Mouse (Mus musculus): ENCODE measurements around the gene Gm45623. TPM values are rescaled to one million over a fixed set of nuclear protein-coding genes. Genes with fewer than 3 reads are reported as not detected.
A peak's percentile ranks its signal among the peaks of the same experiment; 100 is the strongest.

Gm45623 gene
- polyA plus RNA-seq, 1 experiment from 2014 or later: not detected

GRCm38 (mm10) chr13:56752474-56753191 lies 994 bp downstream of the Gm45623 start:
- no peaks in the 10 kb centered on the region for H3K9me3 ChIP-seq (replicated peaks)
- H3K4me1 ChIP-seq (replicated peaks): peaks cover 11% of the 10 kb centered on the region; the same call in 1 of the 2 replicates
- H3K4me3 ChIP-seq (replicated peaks): peak overlapping the region; percentile 28
- WGBS (ENCODE audit: insufficient replicate concordance): 2% methylated on average over 41 of the region's 41 CpGs
- no peak for ATAC-seq (ENCODE audit: insufficient read depth)
- peak overlapping the region; percentile 60 for H3K4me2 ChIP-seq
- H3K27me3 ChIP-seq: peaks cover 81% of the 10 kb centered on the region
- H3K36me3 ChIP-seq (replicated peaks): no peaks in the 10 kb centered on the region
- H3K27ac ChIP-seq (replicated peaks): no peak overlapping the region
- H3K9ac ChIP-seq: no peak overlapping the region

- no peak overlapping the region for H3K4me3 ChIP-seq (replicated peaks)
- H3K4me2 ChIP-seq: no peak overlapping the region
- no peak for ATAC-seq (ENCODE audit: insufficient read depth)
- H3K4me1 ChIP-seq (replicated peaks): peaks cover 15% of the 10 kb centered on the region; the same call in 1 of the 2 replicates
- no peaks in the 10 kb centered on the region for H3K36me3 ChIP-seq (replicated peaks)
- WGBS (ENCODE audit: insufficient replicate concordance): 28% methylated on average over 5 of the region's 5 CpGs
- H3K27ac ChIP-seq (replicated peaks): no peak overlapping the region
- no peaks in the 10 kb centered on the region for H3K9me3 ChIP-seq (replicated peaks)
- peaks cover 79% of the 10 kb centered on the region for H3K27me3 ChIP-seq
- no peak overlapping the region for H3K9ac ChIP-seq
Measured at GRCm38 (mm10) chr13:56751774-56752173, 1.9 kb downstream of the Gm45623 start.

DNA sequence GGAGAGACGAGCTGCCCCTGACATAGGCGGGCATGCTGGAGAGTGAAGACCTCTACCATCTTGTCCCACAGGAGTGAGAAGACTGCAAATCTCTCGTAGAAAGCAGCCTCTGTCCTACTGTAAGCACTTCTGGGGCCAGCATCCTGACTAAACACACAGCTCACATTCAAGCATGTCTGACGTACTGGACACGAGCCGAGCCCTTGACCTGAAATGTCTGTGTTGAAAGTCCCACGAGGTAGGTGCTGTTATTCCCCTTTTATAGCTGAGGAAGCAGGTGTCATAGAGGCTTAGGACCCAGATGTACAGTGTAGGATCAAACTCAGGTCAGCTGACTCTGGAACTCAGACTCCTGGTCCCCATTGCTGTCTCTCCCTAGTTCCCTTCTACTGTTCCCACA lies 4.2 kb downstream of the Gm45623 start:
- Histone ChIP-seq H3K27me3 (peaks cover 56% of the 10 kb centered on the region), H3K4me3 (replicated peaks) (no peak overlapping the region), H3K27ac (replicated peaks) (no peak overlapping the region), H3K4me1 (replicated peaks) (peaks cover 15% of the 10 kb centered on the region; the same call in 1 of the 2 replicates), H3K4me2 (no peak overlapping the region), H3K9ac (no peak overlapping the region), H3K9me3 (replicated peaks) (no peaks in the 10 kb centered on the region), H3K36me3 (replicated peaks) (no peaks in the 10 kb centered on the region)
- WGBS (ENCODE audit: insufficient replicate concordance): 66% methylated on average over 7 of the region's 7 CpGs
- ATAC-seq (ENCODE audit: insufficient read depth): no peak

DNA sequence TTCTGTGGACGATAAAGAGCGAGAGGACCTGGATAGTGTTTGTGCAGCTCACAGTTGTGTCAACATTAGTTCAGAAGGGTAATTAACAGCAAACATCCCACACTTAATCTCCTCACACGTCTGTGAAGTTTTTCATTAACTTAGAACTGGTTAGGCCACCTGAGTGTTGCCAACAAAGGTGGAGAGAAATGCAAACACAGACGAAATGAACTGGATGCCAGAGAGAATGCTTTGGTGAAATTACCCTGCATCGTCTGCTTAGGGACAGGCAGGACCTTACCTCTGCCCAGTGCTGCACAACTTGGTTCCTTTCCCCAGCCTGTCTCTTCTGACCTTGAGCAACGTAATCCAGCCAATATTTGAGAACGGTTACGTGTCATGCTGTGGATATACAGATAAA lies 6.1 kb downstream of the Gm45623 start:
- Histone ChIP-seq H3K4me3 (replicated peaks) (no peak overlapping the region), H3K4me1 (replicated peaks) (peaks cover 5% of the 10 kb centered on the region; the same call in 1 of the 2 replicates), H3K27ac (replicated peaks) (0 out of 2 replicates have a peak overlapping the region, but pooled peaks have one; percentile 24), H3K9me3 (replicated peaks) (no peaks in the 10 kb centered on the region), H3K36me3 (replicated peaks) (no peaks in the 10 kb centered on the region), H3K4me2 (no peak overlapping the region), H3K27me3 (peaks cover 38% of the 10 kb centered on the region), H3K9ac (no peak overlapping the region)
- WGBS (ENCODE audit: insufficient replicate concordance): 45% methylated on average over 8 of the region's 8 CpGs
- no peak for ATAC-seq (ENCODE audit: insufficient read depth)

GRCm38 (mm10) chr13:56746739-56747532 lies 6.7 kb downstream of the Gm45623 start:
- Histone ChIP-seq H3K27ac (replicated peaks) (0 out of 2 replicates have a peak overlapping the region, but pooled peaks have one; percentile 24), H3K4me3 (replicated peaks) (no peak overlapping the region), H3K27me3 (peaks cover 32% of the 10 kb centered on the region), H3K9me3 (replicated peaks) (no peaks in the 10 kb centered on the region), H3K36me3 (replicated peaks) (no peaks in the 10 kb centered on the region), H3K9ac (no peak overlapping the region), H3K4me2 (no peak overlapping the region), H3K4me1 (replicated peaks) (0 out of 2 replicates have a peak, but pooled peaks cover 4% of the 10 kb centered on the region)
- no peak for ATAC-seq (ENCODE audit: insufficient read depth)
- WGBS (ENCODE audit: insufficient replicate concordance): 56% methylated on average over 10 of the region's 10 CpGs

- Histone ChIP-seq H3K27ac (replicated peaks) (no peak overlapping the region), H3K36me3 (replicated peaks) (peaks cover 17% of the 10 kb centered on the region; the same call in 1 of the 2 replicates), H3K9ac (no peak overlapping the region), H3K27me3 (no peaks in the 10 kb centered on the region), H3K9me3 (replicated peaks) (no peaks in the 10 kb centered on the region), H3K4me1 (replicated peaks) (0 out of 2 replicates have a peak, but pooled peaks cover 4% of the 10 kb centered on the region), H3K4me3 (replicated peaks) (no peak overlapping the region), H3K4me2 (no peak overlapping the region)
- WGBS (ENCODE audit: insufficient replicate concordance): 75% methylated on average over 6 of the region's 6 CpGs
- ATAC-seq (ENCODE audit: insufficient read depth): no peak
Measured at GRCm38 (mm10) chr13:56742325-56742901, 11.2 kb downstream of the Gm45623 start.

- H3K9ac ChIP-seq: no peak overlapping the region
- WGBS (ENCODE audit: insufficient replicate concordance): 79% methylated on average over 7 of the region's 7 CpGs
- H3K4me1 ChIP-seq (replicated peaks): no peaks in the 10 kb centered on the region
- no peaks in the 10 kb centered on the region for H3K27me3 ChIP-seq
- no peaks in the 10 kb centered on the region for H3K9me3 ChIP-seq (replicated peaks)
- peaks cover 21% of the 10 kb centered on the region; the same call in 1 of the 2 replicates for H3K36me3 ChIP-seq (replicated peaks)
- no peak for ATAC-seq (ENCODE audit: insufficient read depth)
- no peak overlapping the region for H3K4me2 ChIP-seq
- H3K4me3 ChIP-seq (replicated peaks): no peak overlapping the region
- H3K27ac ChIP-seq (replicated peaks): no peak overlapping the region
Measured at GRCm38 (mm10) chr13:56741691-56742090, 11.9 kb downstream of the Gm45623 start.

GRCm38 (mm10) chr13:56740496-56740895 lies 13.1 kb downstream of the Gm45623 start:
- no peak overlapping the region for H3K9ac ChIP-seq
- H3K36me3 ChIP-seq (replicated peaks): peaks cover 24% of the 10 kb centered on the region; the same call in 1 of the 2 replicates
- no peaks in the 10 kb centered on the region; the same call in 1 of the 2 replicates for H3K4me1 ChIP-seq (replicated peaks)
- 72% methylated on average over 6 of the region's 6 CpGs for WGBS (ENCODE audit: insufficient replicate concordance)
- no peaks in the 10 kb centered on the region for H3K9me3 ChIP-seq (replicated peaks)
- H3K4me2 ChIP-seq: no peak overlapping the region
- no peak overlapping the region for H3K4me3 ChIP-seq (replicated peaks)
- no peaks in the 10 kb centered on the region for H3K27me3 ChIP-seq
- no peak overlapping the region for H3K27ac ChIP-seq (replicated peaks)
- ATAC-seq (ENCODE audit: insufficient read depth): no peak

DNA sequence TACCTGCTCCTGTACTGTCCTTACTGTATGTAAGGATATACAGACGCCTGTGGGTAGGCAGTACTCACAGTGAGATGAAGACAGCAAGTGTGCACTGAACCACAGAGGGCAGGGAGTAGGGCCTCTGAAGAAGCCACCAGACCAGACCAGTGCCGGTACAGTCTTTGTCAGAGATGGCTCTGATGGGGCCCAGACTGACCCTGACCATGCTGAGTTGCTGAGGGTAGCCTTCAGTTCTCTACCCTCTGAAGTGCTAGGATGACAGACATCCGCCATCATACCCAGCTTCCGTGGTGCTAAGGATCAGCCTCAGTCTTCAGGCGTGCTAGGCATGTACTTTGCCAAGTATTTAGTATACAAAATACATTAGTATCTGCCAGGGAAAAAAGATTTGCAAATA lies 14.1 kb downstream of the Gm45623 start:
- Histone ChIP-seq H3K9ac (no peak overlapping the region), H3K4me3 (replicated peaks) (no peak overlapping the region), H3K27me3 (no peaks in the 10 kb centered on the region), H3K27ac (replicated peaks) (no peak overlapping the region), H3K4me2 (no peak overlapping the region), H3K36me3 (replicated peaks) (peaks cover 26% of the 10 kb centered on the region), H3K9me3 (replicated peaks) (no peaks in the 10 kb centered on the region), H3K4me1 (replicated peaks) (no peaks in the 10 kb centered on the region; the same call in 1 of the 2 replicates)
- ATAC-seq (ENCODE audit: insufficient read depth): no peak
- 73% methylated on average over 5 of the region's 5 CpGs for WGBS (ENCODE audit: insufficient replicate concordance)

DNA sequence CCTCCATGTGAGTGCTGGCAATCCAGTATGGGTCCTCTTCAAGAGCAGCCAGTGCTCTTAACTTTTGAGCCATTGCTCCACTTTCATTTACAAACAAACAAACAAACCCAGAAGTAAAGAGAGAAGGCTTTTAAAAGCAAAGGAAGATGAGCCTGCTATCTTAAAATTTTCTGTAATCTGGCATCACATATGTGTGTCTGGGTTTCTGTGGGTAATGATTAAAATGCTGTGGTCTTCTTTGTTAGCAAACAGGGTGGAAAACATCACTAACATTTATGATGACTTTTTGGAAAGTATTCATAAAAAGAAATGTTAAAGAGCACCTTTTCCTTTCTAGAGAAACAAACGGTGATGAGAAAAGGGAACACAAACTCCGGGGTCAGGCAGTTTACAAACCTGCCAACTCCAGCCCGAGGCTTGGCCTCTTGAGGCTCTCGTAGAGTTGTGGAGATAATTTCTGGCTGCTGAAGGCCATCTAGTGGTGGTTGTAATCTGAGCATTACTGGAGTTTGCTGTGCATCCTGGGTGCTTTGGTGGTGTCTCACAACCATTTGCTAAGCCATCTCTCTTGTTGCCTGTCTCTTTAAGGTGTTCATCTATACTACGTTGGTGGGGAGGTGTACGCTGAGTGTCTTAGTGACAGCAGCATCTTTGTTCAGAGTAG lies 18.3 kb downstream of the Gm45623 start:
- Histone ChIP-seq H3K4me1 (replicated peaks) (no peaks in the 10 kb centered on the region; the same call in 1 of the 2 replicates), H3K27me3 (no peaks in the 10 kb centered on the region), H3K36me3 (replicated peaks) (peaks cover 45% of the 10 kb centered on the region), H3K27ac (replicated peaks) (no peak overlapping the region), H3K4me2 (no peak overlapping the region), H3K9me3 (replicated peaks) (no peaks in the 10 kb centered on the region), H3K9ac (no peak overlapping the region), H3K4me3 (replicated peaks) (no peak overlapping the region)
- ATAC-seq (ENCODE audit: insufficient read depth): no peak
- 46% methylated on average over 6 of the region's 6 CpGs for WGBS (ENCODE audit: insufficient replicate concordance)
